Mouse (Mus musculus) hindbrain, embryonic 15.5 days (tissue): Measurements from ENCODE around the gene Cic. TPM values are rescaled to one million over a fixed set of nuclear protein-coding genes. Genes with fewer than 3 reads are reported as not detected.

Source experiments
- ATAC-seq: fragments of 200-750 bp; cut with Nextera tagmentation; 2 replicates; pipeline ENCODE4 v1.8.0; 2017; ENCODE audit warnings: low read depth, moderate number of reproducible peaks, moderate TSS enrichment; ENCODE audit not compliant: low FRiP score
- H3K27ac ChIP-seq: fragments of 300-500 bp; sonication (generic); replicated peaks from 2 replicates; pipeline ENCODE4 v1.5.1; 2015; ENCODE audit warnings: mild to moderate bottlenecking, inconsistent platforms
- H3K27me3 ChIP-seq: fragments of 300-500 bp; sonication (generic); 2 replicates; pipeline ENCODE4 v1.6.1; 2015; ENCODE audit warnings: control low read depth, inconsistent platforms
- H3K36me3 ChIP-seq: fragments of 300-500 bp; sonication (generic); 2 replicates; pipeline ENCODE4 v1.6.1; 2015; ENCODE audit warnings: control low read depth, inconsistent platforms
- H3K4me1 ChIP-seq: fragments of 300-500 bp; sonication (generic); replicated peaks from 2 replicates; pipeline ENCODE4 v1.6.1; 2015; ENCODE audit warnings: control low read depth, inconsistent platforms
- H3K4me2 ChIP-seq: fragments of 300-500 bp; sonication (generic); 2 replicates; pipeline ENCODE4 v1.6.1; 2015; ENCODE audit warnings: moderate library complexity, mild to moderate bottlenecking, inconsistent platforms
- H3K4me3 ChIP-seq: fragments of 300-500 bp; sonication (generic); 2 replicates; pipeline ENCODE4 v1.5.1; 2015; ENCODE audit warnings: mild to moderate bottlenecking, inconsistent platforms
- H3K9ac ChIP-seq: fragments of 300-500 bp; sonication (generic); 2 replicates; pipeline ENCODE4 v1.6.1; 2015; ENCODE audit warnings: inconsistent platforms
- H3K9me3 ChIP-seq: fragments of 300-500 bp; sonication (generic); 2 replicates; pipeline ENCODE4 v1.6.1; 2016; ENCODE audit warnings: control low read depth, inconsistent platforms
- WGBS: fragments of 180-500 bp; shearing (Covaris S2); methylation state at CpG from one replicate; pipeline ENCODE4 v1.1.7; 2015; 5-methylcytosine and 5-hydroxymethylcytosine counted together
- polyA plus RNA-seq: library from polyadenylated mRNA; unstranded; fragments of >200 nt; fragmentation: Nextera tagmentation; extraction: Ambion mirVana; gene quantifications from 2 replicates; pipeline ENCODE4 v1.2.1, GENCODE M21; 2015

Gene Cic
- 32.5 and 38.5 TPM in 2 replicates for polyA plus RNA-seq

GRCm38 (mm10) chr7:25267301-25267750 is at the start of gene Cic:
Gene Cic (plus strand): TSS chr7:25267704.
- H3K4me1 ChIP-seq, result peaks cover 25% of the 10 kb centered on the region
- peak within 1 kb of the TSS; percentile 87 for H3K9ac ChIP-seq
- peak; percentile 89 for ATAC-seq
- H3K9me3 ChIP-seq, result no peaks in the 10 kb centered on the region
- WGBS, result under 1% methylated on average over 29 of the region's 29 CpGs
- peak within 1 kb of the TSS; percentile 76 for H3K4me3 ChIP-seq
- H3K36me3 ChIP-seq, result peaks cover 12% of the 10 kb centered on the region; the same call in 1 of the 2 replicates
- H3K4me2 ChIP-seq, result peak within 1 kb of the TSS; percentile 74
- peak within 1 kb of the TSS; percentile 96 for H3K27ac ChIP-seq
- no peaks in the 10 kb centered on the region for H3K27me3 ChIP-seq

DNA sequence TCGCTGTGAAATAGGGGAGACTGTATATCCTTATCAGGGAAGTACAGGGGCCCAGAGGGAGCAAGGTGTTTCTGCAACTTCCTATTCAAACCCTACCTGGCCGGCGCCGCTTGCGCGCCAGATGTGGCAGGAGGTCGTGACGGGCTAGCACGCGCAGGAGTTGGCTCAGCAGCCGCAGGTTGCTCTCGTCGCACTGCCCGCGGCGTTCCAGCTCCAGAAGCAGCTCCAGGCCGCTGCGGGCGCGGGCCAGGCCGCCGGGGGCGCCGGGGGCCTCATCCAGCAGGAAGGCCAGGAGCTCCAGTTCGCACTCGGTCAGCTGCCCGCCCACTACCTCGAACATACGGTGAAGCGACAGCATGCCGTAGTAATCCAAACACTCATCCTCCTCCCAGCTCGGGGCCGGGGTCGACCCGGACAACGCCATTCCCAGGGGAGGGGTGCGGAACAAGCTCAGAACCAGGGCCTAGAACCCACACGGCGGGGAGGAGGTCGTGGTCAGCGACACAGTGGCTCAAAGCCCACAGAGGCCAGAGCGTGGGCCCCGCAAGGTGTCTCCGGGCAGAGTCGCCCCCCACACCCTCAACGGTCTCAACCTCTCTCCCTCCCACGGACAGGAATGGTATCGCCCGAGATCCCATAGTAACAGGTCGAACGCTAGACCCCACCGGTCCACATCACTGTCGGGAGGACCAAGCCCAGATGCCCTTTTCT is 48.6 kb upstream of the Cic start:
- Histone ChIP-seq H3K27me3 (no peaks in the 10 kb centered on the region), H3K9ac (peak overlapping the region; percentile 77), H3K9me3 (no peaks in the 10 kb centered on the region), H3K27ac (peak overlapping the region; percentile 83), H3K4me1 (peaks cover 39% of the 10 kb centered on the region), H3K36me3 (peaks cover 17% of the 10 kb centered on the region), H3K4me2 (peak overlapping the region; percentile 97), H3K4me3 (peak overlapping the region; percentile 56)
- ATAC-seq, result peak; percentile 16; the same call in 1 of the 2 replicates
- 2% methylated on average over 53 of the region's 53 CpGs for WGBS

DNA sequence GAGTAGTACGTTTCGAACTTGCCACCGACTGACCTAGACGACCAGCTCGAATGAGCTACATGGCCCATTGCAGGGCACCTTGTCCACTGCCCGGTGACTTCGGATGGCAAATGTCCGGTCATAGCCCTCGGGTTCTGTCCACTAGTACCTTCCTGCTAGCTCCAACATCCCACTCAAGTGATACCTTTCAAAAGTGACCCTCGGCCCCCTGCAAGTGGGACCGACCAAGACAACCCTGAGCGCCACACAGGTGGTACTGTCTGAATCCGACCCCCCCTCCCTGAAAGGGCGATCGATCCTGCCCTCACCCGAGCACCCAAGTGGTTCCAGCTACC is 48.1 kb upstream of the Cic start:
- under 1% methylated on average over 16 of the region's 16 CpGs for WGBS
- Histone ChIP-seq H3K27ac (peak overlapping the region; percentile 83), H3K9ac (peak overlapping the region; percentile 77), H3K4me2 (peak overlapping the region; percentile 97), H3K27me3 (no peaks in the 10 kb centered on the region), H3K9me3 (no peaks in the 10 kb centered on the region), H3K4me1 (peaks cover 39% of the 10 kb centered on the region), H3K4me3 (peak overlapping the region; percentile 56), H3K36me3 (peaks cover 18% of the 10 kb centered on the region)
- ATAC-seq, result peak; percentile 32

DNA sequence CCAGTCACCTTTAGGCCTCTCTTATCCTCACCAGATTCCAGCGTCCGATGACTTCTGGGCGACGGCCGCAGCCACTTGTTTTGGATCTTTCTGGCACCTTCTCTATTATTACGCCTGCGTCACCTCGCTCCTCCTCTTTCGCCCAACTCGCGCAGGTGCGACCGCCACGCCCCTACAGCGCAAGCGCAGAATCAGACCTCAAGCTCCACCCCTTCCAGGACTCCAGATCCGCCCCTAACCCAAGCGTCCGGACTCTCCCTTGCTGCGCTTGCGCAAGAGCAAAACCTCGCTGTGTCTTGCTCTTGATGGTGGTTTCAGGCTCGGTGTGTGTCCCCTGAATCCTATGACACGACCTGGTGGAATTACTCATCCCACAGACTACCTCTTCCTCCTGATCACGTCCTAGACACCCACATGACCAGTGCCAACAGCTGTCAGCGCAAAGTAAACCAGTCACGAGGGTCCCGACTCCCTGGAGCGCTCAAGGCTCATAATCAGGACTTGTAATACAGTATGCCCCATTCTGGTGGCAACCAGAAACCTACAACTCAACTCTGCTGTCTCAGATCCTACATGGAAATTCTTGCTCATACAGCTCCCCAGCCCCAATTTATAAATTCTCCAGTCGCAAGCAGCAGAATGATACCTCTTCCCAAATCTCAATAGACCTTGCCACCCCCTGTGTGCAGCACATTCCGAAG is 47.6 kb upstream of the Cic start:
- H3K4me2 ChIP-seq, result peak overlapping the region; percentile 97
- 3% methylated on average over 31 of the region's 31 CpGs for WGBS
- H3K27ac ChIP-seq, result peak overlapping the region; percentile 90
- H3K9me3 ChIP-seq, result no peaks in the 10 kb centered on the region
- ATAC-seq, result peak; percentile 75
- peaks cover 19% of the 10 kb centered on the region for H3K36me3 ChIP-seq
- H3K4me3 ChIP-seq, result peak overlapping the region; percentile 56
- peak overlapping the region; percentile 77 for H3K9ac ChIP-seq
- peaks cover 39% of the 10 kb centered on the region for H3K4me1 ChIP-seq
- no peaks in the 10 kb centered on the region for H3K27me3 ChIP-seq

DNA sequence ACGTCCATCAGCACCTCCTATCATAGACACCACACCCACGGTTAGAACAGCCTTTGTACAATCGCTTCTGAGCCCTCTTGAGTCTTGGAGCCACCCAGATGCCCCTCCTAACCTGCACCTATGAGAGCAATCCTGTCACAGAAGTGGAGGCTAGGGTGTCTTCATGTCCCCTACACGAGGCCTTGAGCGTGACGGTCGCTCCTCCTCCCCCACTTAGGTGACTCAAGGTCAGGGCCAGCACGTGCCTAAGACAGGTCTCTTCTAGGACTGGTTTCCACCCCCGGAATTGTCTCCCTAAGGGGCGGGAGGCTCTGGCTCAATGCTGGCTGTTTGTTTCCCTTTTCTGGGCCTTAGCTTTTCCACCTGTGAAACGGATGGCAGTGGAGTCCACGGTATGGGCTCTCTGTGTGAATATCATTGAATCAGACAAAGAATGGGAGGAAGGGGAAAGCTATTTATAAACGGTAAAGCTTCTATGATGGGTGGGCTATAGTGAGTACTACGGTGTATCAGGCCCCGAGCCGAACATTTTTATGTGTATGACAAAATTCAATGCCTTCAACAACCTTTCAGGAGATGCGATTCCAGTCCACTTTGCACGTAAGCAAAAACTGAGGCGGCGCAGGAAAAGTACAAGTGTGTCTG is 46.9 kb upstream of the Cic start, which contains the start of gene Dedd2:
TSS of gene Dedd2 (minus strand) at position 159 of the 645 bp plus-strand sequence.
- WGBS, result 7% methylated on average over 20 of the region's 20 CpGs
- no peaks in the 10 kb centered on the region for H3K27me3 ChIP-seq
- ATAC-seq, result peak; percentile 1; the same call in 1 of the 2 replicates
- peaks cover 39% of the 10 kb centered on the region for H3K4me1 ChIP-seq
- H3K4me3 ChIP-seq, result peak within 1 kb of the TSS; percentile 56
- H3K36me3 ChIP-seq, result peaks cover 22% of the 10 kb centered on the region
- H3K4me2 ChIP-seq, result peak within 1 kb of the TSS; percentile 97
- H3K9ac ChIP-seq, result peak within 1 kb of the TSS; percentile 77
- H3K27ac ChIP-seq, result peak within 1 kb of the TSS; percentile 90
- H3K9me3 ChIP-seq, result no peaks in the 10 kb centered on the region

DNA sequence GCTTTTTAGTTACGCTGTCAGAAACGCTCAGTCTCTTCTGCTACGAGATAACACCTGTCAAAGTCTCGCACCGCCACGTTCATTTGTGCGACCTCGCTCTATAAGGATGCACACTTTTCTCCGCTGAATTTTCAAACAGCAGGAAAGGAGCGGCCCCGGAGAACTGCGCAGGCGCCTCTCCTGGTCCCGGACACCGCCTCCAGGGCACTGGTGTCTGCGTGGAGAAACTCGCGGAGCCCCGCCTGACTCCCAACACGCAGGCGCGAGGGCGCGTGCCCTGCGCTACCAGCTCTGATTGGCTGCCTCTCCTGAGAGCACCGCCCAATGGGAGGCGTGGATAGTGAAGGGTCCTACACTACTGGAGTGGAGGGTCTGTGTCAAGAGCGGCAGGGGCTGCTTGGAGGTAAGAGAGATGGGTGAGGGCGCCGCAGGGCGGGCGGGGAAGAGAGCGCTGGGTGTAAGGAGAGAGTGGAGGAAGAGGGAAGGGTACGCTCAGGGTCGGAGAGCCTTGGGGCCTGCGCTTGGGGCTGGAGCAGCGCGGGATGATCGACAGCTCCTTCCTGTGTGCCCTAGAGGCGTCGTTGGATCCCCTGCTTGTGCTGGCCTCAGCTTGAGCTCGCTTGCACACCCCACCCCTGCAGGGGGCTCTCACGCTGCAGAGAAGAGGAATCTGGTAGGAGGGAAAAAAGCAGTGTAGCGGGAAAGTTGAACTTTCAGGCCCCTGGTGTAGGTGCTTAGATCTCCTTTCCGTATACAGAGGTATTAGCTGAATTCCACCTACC is 46.2 kb upstream of the Cic start, which contains the start of gene Zfp526:
TSS of gene Zfp526 (plus strand) at position 324 of the 782 bp plus-strand sequence.
- Histone ChIP-seq H3K4me2 (peak within 1 kb of the TSS; percentile 97), H3K36me3 (peaks cover 28% of the 10 kb centered on the region), H3K9me3 (no peaks in the 10 kb centered on the region), H3K4me1 (peaks cover 39% of the 10 kb centered on the region), H3K27me3 (no peaks in the 10 kb centered on the region), H3K9ac (peak within 1 kb of the TSS; percentile 54), H3K4me3 (peak within 1 kb of the TSS; percentile 56), H3K27ac (peak within 1 kb of the TSS; percentile 90)
- peak; percentile 96 for ATAC-seq
- WGBS, result under 1% methylated on average over 44 of the region's 45 CpGs

- WGBS, result 85% methylated on average over 10 of the region's 10 CpGs
- Histone ChIP-seq H3K27ac (no peak overlapping the region), H3K27me3 (no peaks in the 10 kb centered on the region), H3K36me3 (peaks cover 37% of the 10 kb centered on the region), H3K9me3 (no peaks in the 10 kb centered on the region), H3K9ac (peak overlapping the region; percentile 54), H3K4me3 (peak overlapping the region; percentile 56), H3K4me1 (peaks cover 39% of the 10 kb centered on the region), H3K4me2 (peak overlapping the region; percentile 97)
- no peak for ATAC-seq
Measured at GRCm38 (mm10) chr7:25222275-25222967, 45.1 kb upstream of the Cic start.

GRCm38 (mm10) chr7:25227523-25228300 is 39.8 kb upstream of the Cic start:
- Histone ChIP-seq H3K4me1 (peaks cover 4% of the 10 kb centered on the region), H3K9me3 (no peaks in the 10 kb centered on the region), H3K27me3 (no peaks in the 10 kb centered on the region), H3K4me3 (no peak overlapping the region), H3K9ac (no peak overlapping the region), H3K4me2 (no peak overlapping the region), H3K36me3 (peaks cover 86% of the 10 kb centered on the region), H3K27ac (no peak overlapping the region)
- 96% methylated on average over 1 of the region's 1 CpGs for WGBS
- ATAC-seq, result no peak

DNA sequence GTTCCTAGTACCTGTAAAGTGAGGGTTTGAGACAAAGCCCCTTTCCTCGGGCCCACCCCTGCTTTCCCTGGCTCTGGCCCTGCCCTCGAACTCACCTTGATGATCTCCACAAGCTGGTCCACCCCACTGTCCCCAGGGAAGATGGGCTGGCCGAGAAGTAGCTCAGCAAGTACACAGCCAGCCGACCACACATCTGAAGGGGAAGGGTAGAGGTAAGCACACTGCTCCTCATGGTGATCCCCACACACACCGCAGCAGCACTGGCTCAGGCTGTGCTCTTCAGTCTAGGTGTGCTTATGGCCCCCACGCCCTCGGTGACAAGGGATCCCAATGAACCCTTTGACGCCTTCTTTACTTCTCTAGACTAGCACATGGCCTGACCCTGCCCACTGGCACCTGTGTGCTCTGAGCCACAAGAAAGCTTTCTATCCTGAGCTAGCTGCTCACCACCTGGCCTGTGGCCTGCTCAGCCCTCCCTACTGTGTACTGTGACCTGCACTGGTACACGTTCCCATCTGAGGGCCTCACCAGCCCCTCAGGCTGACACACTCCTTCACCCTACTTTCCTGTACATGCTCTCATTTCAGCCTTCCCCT is 36.7 kb upstream of the Cic start:
- Histone ChIP-seq H3K27me3 (no peaks in the 10 kb centered on the region), H3K9me3 (no peaks in the 10 kb centered on the region), H3K4me1 (peaks cover 19% of the 10 kb centered on the region), H3K9ac (no peak overlapping the region), H3K27ac (no peak overlapping the region), H3K4me2 (no peak overlapping the region), H3K36me3 (peaks cover 80% of the 10 kb centered on the region), H3K4me3 (no peak overlapping the region)
- no peak for ATAC-seq
- WGBS, result 93% methylated on average over 9 of the region's 9 CpGs

DNA sequence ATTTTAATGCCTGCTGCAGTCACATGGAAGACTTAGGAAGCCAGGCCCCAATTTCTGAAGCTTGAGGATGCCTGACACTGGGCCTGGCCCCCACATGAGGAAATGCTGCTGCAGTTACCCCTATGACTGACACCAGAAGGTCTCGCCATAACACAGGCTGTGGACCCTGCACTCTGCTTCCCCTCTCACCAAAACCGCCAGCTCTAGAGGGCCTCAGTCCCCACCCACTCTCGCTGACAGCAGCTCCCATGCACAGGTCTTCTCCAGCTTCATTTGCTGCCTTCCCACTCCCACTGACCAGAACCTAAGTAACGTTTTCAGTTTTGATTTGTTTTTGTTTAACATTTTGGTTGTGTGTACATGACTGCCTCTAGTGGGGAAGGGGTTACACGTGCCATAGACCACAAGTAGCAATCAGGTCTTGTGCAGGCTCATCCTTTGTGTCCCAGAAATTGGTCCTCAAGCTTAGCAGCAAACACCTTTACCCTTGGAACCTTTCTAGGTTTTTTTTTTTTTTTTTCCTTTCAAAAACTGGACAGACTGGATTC is 35.3 kb upstream of the Cic start:
- no peak overlapping the region for H3K4me3 ChIP-seq
- no peaks in the 10 kb centered on the region for H3K27me3 ChIP-seq
- ATAC-seq, result no peak
- no peak overlapping the region for H3K27ac ChIP-seq
- H3K36me3 ChIP-seq, result peaks cover 66% of the 10 kb centered on the region
- 62% methylated on average over 5 of the region's 5 CpGs for WGBS
- H3K4me1 ChIP-seq, result peaks cover 31% of the 10 kb centered on the region
- no peak overlapping the region for H3K4me2 ChIP-seq
- H3K9ac ChIP-seq, result no peak overlapping the region
- H3K9me3 ChIP-seq, result no peaks in the 10 kb centered on the region
